Mouse (Mus musculus): Measurements from ENCODE around the gene Spin2e. TPM values are rescaled to one million over a fixed set of nuclear protein-coding genes. Genes with fewer than 3 reads are reported as not detected.
"Not testable (repeated sequence)": the region's sequence is repeated elsewhere in the genome, so short reads cannot be mapped to it uniquely, and the experiment has no call there.

Gene Spin2e
- not detected in 2 replicates for polyA plus RNA-seq (2016; fragmentation: Nextera tagmentation; extraction: Ambion mirVana)

GRCm38 (mm10) chrX:31618820-31619219 is at the start of gene Spin2e:
Gene Spin2e (minus strand): TSS chrX:31618920.
- not testable (repeated sequence) for H3K27ac ChIP-seq; H3K4me2 ChIP-seq (replicated peaks); H3K27me3 ChIP-seq; H3K36me3 ChIP-seq; H3K9me3 ChIP-seq; ATAC-seq (ENCODE audit: insufficient number of reproducible peaks, insufficient read depth, low FRiP score, low TSS enrichment); H3K9ac ChIP-seq; H3K4me3 ChIP-seq; H3K4me1 ChIP-seq
- 100% methylated on average over 1 of the region's 2 CpGs for WGBS

DNA sequence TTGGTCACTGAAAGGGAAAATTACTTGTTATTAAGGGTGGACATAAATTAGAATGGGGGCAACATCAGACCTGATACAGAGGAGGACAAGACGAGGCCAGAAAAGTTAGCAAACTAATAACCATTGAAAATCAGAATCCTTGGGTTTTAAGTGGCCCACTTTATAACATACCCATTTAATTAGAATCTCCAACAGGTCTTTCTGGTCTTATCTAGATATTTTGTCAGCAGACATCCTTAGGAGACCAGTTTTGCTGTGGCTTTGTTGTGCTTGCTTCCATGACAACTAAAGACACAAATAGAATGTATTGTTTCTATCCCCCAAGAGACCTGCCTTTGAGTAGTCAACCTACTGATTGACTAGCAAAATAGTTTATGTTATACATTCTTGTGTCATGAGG is 44.5 kb downstream of the Spin2e start, which contains the start of gene Gm21883:
Gene Gm21883, minus strand, starts transcription at position 101 of the 400 bp plus-strand sequence.
- not testable (repeated sequence) for H3K4me1 ChIP-seq; H3K9me3 ChIP-seq; H3K36me3 ChIP-seq; H3K9ac ChIP-seq; ATAC-seq (ENCODE audit: insufficient number of reproducible peaks, insufficient read depth, low FRiP score, low TSS enrichment); H3K4me3 ChIP-seq; H3K4me2 ChIP-seq (replicated peaks); H3K27me3 ChIP-seq; H3K27ac ChIP-seq
- no CpG with 5 or more reads among the region's 1 CpGs for WGBS

Other genes starting within 250 kb of the Spin2e start
- not detected in 2 replicates for gene Btbd35f19, start 235.0 kb downstream of the Spin2e start, polyA plus RNA-seq (2016; fragmentation: Nextera tagmentation; extraction: Ambion mirVana)
- not detected in 2 replicates for gene Gm21883, start 44.6 kb downstream of the Spin2e start, polyA plus RNA-seq (2016; fragmentation: Nextera tagmentation; extraction: Ambion mirVana)
- gene Btbd35f25, start 98.2 kb upstream of the Spin2e start, polyA plus RNA-seq (2016; fragmentation: Nextera tagmentation; extraction: Ambion mirVana): not detected in 2 replicates